Mouse (Mus musculus): Measurements from ENCODE around the gene Fignl2.
"Not testable (repeated sequence)": the region's sequence is repeated elsewhere in the genome, so short reads cannot be mapped to it uniquely, and the experiment has no call there.

Gene Fignl2

DNA sequence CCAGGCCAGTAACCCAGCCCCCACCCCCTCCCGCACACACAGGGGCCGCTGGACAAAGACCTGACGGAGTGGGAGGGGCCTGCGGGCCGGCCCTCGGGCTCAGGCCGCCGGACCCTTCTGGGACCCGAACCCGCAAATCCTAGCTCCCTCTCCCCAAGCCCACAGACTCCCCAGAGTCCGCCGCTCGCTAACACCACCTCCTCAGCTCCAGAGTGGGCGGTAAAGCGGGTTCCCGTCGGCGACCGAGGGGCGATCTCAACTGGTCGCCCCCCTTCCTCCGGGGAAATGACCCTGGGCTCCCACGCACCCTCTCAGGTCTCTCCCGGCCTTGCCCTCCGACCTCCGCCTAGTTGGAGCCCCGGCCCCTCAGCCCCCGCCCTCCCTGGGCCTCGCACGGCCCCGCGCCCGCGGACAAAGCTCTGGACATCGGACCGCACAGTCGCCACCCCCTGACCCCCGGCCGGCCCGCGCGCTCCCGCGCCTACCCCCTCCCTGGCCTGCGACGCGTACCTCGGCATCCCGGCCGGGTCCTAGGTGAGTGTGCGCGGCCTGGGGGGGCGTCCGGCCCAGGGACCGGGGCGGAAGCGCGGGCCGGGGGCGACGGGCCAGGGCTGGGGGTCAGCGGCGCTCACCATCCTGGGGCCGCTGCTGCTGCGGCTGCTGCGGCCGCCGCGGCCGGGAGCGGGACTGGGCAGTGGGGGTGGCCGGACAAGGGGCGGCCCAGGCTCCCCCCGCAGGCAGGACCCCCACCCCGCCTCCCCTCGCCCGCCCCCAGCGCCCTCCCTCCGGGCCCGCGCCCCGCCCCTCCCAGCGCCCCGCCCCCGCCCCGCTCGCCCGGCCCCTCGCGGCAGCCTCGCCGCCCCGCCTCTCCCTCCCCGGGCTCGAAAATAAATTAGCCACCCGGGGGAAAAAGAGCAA, at the start of gene Fignl2:
Gene Fignl2, minus strand, starts transcription at position 755 of the 918 bp plus-strand sequence.
- DNase-seq (ENCODE audit: low spot score) = no peak

DNA sequence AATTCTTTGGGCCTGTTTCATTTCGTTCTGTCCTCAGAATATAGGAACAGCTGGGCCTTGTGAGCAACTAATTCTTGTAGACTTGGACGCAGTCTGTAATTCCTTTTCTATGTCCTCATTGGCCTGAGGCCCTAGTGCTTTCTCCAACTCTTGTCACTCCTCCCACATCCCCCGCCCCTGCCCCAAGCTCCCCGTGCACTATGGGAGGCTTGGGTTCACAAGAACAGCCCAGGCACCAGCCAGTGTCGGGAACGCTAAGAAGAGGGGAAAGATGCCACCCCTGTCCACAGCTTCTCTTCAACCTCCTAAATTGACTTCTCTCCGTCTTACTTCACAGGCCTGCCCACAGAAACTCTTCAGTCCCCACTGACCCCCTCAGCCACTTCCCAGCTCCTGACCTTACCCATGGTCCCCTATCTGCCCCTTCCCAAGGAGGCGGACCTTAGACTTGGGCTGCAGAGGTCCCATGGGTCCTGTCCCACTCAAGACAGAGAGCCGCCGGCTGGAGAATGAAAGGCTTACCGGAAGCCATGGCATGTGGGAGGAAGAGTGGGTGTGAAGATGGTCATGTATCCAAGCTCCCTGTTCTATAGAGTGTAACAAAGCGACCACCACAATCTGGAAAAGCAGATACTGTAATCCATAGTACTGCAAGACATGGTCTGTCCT, 48.6 kb upstream of the Fignl2 start:
- no peak for DNase-seq (ENCODE audit: low spot score)

DNA sequence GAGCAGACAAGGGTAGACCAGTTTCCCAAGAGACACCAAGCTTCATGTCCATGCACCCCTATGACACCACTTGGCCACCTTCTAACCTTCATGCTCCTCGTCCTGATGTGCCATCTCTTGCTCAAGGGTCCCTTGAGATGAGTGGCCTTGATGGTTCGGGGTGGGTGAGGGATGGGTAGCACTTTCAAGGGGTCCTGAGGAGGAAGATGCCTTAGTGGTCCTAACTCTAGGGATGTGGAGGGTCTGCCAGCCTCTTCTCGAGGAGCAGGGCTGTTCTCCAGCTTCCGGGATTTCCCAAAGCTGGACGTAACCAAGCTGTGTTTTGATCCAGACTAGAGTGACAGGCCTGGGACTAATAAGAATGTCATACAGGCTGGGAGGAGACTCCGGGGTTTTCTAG, 47.2 kb upstream of the Fignl2 start:
- no peak for DNase-seq (ENCODE audit: low spot score)

DNA sequence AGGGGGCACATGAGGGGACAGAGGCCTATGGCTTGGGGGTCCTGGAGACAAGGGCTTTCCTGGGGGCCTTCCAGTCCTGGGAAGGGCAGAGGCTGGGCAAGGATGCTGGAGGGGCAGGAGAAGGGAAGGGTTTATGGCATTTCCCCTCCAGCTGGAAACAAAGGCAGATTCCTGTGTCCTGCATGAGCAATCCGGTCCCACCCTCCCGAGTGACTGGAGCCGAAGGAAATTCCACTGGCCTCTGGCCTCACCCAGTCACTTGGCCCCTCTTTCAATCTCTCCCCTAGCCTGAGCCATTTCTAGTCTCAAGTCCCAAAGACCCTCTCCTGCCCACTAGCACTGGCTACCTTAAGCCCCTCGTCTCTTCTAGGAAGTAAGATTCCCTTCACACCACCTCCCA, 44.8 kb upstream of the Fignl2 start:
- peak; percentile 81 for DNase-seq (ENCODE audit: low spot score)

DNA sequence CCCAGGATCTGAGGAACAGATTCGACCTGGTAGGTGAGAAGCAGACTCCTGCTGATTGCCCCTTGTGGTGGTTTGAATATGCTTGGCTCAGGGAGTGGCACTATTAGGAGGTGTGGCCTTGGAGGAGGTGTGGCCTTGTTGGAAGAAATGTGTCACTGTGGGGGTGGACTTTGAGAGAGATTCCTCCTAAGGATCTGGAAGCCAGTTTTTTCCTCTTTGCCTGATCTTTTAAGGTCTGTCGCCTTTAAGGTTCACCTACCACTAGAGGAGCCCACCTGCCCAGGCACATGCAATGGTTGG, 43.9 kb upstream of the Fignl2 start:
- DNase-seq (ENCODE audit: low spot score) = no peak

DNA sequence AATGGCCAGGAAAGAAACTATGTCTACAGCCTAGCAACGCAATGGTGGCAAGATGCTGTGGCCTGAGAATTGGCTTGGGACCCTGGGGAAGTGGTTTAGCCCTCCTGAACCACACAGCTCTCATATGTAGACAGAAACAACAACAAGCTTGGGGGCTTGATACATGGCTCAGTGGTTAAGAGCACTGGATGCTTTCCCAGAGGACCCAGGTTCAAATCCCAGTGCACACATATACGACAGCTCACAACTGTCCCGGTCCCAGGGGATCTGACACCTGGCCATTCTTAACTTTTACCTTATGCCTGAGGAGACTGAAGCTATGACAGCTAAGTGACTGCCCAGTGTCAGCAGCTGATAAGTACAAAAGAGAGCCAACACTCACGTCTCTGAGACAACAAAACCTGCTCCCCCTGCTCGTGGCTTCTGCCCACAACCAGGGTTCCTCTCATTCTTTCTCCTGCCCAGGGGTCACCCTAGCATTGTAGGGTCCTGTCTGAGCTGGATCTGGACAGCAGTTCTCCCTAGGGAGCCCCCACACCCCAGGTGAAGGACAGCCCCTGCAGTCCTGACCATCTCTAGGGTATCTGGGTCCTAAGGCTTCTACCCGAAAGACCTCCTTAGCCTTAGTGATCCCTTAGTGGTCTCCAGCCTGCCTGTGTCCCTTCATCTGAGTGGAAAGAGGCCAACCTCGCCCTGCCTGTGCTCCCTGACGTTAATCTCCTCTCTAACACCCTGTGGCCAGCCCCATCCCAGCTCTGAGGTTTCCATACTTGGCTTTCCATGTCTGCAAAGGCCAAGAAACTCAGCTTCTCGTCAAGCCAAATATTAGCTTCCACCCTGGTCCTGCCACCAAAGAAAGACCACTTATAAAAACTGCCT, 43.3 kb upstream of the Fignl2 start:
- no peak for DNase-seq (ENCODE audit: low spot score)

DNA sequence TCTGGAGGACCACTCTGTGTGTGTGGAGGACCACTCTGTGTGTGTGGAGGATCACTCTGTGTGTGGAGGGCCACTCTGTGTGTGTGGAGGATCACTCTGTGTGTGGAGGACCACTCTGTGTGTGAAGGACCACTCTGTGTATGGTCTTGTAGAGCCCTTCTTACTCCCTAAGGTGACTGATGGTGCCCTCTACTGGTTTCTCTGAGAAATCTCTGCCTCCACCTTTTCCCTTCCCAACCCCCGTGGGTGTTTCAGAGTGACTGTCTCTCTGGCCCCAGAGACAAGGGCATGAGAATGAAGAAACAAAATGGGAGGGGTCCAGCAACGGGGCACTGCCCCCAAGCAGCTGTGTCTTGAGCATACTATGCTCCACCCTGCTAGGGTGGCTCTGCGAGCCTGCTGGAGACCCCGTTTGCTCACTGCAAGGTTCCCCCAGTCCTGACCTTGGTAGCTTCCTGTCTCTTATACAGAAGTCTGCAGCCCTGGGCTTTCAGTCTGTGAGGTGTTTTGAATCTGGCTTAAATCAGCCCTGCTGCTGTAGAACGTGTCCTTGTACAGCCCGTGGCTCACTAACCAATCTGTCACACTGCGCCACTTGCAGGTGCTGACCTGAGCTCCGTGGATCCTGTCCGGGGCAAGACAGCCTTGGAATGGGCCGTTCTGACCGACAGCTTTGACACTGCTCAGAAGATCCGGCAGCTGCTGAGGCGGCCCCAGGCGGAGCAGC, 40.2 kb upstream of the Fignl2 start:
- DNase-seq (ENCODE audit: low spot score) = no peak

DNA sequence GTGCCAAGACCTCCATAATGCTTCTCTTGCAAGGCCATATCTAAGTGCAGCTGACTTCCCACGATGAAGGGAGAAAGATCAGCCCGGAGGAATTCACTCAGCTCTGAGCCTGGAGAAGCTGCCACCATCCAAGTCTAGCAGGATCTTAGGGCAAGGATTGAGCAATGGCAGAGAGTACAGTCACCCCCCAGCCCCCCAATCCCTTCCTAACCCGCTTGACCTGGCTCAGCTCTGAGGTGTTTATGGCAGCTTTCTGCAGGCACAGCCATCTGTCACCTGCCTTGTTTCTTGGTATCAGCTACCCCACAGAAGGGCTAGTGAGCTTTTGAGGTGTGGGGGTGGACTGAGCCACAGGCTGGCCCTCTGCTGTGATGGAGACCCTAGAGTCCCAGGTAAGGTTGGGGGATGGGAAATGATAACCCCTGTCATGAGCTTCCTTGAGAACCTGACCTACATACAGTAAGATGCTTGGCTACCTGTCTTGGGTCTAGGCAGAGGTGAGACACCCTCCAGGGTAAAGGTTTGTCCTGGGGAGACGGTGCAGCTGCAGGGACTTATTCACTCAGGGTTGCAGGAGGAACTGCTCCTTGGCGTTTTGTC, 37.2 kb upstream of the Fignl2 start, which contains the start of gene Ankrd33:
Gene Ankrd33, plus strand, starts transcription at position 245 of the 600 bp plus-strand sequence.
- no peak for DNase-seq (ENCODE audit: low spot score)

DNA sequence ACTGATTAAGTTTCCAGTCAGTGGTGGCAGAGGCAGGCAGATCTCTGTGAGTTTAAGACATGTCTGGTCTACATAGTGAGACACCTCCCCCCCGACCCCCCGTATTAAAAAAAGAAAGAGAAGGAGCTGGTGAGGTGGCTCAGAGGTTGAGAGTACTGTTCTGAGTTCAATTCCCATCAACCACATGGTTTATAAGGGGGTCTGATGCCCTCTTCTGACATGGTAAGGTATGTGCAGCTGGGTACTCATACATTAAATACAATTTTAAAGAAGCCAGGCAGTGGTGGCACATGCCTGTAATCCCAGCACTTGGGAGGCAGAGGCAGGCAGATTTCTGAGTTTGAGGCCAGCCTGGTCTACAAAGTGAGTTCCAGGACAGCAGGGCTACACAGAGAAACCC, 35.4 kb upstream of the Fignl2 start:
- DNase-seq (ENCODE audit: low spot score) = not testable (repeated sequence)

DNA sequence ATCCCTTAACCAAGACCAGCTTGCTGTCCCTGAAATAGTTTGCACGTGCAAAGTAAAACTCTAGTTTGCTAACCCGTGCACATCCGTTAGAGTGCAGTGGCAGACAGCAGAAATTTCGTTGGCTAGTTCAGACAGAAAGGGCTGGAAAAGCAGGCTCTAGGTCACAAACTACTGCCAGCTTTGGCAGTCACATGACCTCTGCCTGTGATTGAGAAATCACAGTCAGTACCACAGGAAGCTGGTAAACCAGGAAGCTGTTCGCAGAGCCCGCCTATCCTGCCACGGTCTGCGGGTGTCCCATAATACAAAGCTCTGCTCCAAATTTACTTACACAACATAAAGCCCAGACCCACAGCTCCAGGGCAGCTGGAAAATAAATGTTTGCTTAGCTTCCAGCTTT, 34.8 kb upstream of the Fignl2 start:
- peak; percentile 88 for DNase-seq (ENCODE audit: low spot score)

DNA sequence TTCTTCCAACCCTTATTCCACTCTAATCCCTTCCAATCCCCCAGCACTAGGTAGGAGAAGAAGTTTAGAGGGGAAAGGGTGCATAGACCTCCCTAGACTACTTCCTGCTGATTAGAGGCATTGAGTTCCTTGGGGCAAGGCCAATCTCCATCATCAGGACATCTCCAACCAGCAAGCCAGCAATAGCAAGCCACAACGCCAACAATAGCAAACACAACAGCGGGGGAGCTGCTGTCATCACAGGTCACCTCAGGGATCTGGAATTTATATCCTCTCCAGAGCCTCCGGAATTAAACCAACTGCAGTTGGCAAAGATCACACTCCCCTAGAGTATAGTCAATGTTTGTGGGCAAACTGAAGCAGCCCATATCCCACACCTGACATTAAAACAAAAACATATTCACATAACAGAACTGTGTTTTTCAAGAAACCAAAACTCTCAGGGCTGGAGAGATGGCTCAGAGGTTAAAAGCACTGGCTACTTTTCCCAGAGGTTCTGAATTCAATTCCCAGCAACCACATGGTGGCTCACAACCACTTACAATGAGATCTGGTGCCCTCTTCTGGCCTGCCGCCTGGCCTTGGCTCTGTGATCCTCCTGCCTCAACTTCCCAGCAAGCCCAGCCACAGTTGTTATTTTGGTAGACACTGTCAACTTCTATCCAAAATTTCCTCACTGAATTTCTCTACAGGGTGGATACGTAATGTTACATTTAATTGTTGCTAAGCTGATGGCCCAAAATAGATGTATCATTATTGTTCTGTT, 29.7 kb upstream of the Fignl2 start:
- no peak for DNase-seq (ENCODE audit: low spot score)

DNA sequence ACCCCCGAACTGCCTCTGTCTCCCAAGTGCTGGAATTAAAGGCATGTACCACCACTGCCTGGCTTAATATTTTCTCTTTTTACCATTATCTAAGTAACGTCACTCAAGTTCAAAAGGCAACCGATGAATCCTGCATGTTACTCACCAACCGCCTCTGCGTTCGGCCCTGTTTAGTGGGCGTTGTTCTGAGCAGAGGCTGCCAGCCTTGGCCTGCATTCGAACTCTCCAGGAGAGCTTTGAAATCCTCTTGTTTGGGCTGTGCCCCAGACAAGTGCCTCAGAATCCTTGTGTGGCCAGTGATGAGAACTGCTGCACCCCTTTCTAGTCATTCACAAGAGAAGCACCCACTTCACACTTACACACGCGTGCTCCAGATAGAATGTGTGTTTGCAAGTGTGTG, 27.6 kb upstream of the Fignl2 start:
- no peak for DNase-seq (ENCODE audit: low spot score)

DNA sequence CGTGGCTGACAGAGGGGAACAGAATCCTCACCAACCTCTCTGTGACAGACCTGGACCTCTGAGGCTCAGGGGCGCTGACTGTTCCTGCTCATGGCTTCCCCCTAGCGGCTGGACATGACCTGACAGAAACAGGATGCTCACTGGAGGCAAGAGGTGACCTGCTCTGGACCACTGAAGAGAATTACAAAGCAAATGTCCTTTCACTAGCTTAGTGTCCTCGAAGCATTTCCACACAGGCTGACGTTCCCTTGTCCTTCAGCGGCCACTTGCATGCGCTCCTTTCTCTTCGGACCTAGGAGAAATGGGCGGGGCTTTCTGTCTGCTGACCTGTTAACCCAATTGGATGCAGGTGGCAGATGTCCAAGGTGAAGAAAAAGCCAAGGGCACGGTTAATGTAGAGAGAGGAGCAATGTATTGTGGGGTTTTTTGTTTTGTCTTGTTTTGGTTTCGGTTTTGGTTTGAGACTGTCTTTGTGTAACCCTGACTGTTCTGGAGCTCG, 27.2 kb upstream of the Fignl2 start:
- DNase-seq (ENCODE audit: low spot score) = peak; percentile 84

DNA sequence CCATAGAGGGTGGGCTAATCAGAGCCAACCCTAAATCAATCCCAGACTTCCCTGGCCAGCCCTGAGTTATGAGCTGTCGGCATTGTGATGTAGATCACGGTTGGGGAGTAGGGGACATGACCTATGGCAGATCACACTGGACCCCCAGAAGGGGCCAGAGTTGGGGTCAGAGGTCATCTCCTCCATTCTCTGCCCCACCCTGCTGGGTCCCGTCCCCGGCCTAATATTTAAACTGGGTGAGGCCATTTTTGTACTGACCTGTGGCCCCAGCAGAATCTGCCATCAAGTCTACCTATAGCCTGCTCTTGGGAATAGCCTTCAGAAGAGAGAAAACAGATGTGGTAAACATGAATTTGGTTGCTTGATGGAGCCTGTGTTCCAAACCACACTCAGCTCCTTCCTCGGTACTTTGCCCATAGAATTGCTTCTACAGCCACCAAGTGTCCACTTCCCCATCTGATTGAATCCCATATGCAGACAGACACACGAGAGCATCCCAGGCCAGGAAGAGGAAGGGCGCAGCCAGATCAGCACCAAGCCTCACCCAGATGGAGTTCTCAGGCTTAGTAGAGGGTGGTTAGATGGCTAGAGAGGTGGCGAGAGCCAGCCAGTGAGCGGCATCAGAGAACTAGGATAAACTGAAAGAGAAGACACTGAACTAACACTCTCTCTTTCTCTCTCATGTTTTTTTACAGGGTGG, 25.4 kb upstream of the Fignl2 start:
- no peak for DNase-seq (ENCODE audit: low spot score)

DNA sequence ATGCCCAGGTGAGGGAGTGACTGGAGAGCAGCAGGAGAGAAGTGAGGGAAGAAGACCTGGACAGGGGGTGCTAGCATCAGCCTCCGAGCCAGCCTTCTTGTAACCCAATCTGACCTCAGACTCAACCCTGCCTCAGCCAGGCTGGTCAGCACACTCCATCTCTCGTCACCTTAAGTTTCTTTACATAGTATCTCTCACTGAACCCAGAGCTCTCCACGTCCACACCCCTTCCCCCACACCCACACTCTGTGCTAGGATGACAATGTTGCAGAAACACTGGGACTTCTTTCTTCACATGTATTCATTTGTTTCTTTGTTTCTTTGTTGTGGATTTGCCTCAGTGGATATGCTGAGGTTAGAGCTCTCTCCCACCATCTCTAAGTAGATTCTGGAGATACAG, 22.6 kb upstream of the Fignl2 start:
- no peak for DNase-seq (ENCODE audit: low spot score)

DNA sequence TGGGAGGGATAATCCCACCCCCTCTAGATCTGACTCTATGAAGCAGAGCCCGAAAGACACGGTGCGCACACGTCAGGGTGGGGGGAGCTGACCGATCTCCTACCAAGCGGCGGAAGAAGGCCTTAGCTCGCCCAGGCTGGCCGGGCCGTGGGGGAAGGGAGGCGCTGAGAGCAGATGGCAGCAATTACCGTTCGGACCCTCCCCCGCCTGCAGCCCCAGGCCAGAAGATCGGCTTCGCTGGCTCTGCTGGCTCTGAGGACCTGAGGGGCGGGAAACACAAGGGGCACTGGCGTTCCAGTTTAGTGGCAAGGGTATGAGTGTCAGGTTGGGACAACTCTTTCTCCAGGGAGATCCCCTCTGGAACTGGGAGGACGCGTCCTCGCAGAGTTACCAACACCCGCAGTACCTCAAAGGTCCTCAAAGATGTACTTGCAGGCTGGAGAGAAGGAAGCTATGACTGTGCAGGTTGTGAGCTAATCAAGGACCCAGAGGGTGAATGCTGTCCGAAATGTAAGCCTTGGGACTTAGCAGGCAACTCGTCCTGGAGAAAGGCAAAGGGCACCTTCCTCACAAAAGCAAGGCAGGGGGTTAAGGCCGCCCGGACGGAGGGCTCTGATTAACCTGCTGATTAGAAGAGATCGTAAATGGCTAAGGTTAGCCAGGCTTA, 19.8 kb upstream of the Fignl2 start:
- no peak for DNase-seq (ENCODE audit: low spot score)

DNA sequence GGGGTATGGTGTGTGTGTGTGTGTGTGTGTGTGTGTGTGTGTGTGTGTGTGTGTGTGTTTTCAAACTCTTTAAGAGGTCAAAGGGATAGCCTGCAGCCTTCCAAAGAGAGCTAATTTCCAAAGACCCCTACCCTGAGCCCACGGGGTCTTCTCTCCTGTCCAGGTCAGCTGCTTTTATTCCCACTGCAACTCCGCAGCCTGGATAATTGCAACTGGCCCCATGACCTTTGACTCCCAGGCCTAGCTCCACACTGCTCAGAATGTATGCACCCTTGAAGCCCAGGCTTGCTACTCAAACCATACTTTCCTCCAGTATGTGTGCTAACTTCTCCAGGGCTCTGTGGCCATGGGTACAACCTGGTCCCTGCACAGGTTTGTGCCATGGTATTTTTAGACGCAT, 17.0 kb upstream of the Fignl2 start:
- DNase-seq (ENCODE audit: low spot score) = no peak

DNA sequence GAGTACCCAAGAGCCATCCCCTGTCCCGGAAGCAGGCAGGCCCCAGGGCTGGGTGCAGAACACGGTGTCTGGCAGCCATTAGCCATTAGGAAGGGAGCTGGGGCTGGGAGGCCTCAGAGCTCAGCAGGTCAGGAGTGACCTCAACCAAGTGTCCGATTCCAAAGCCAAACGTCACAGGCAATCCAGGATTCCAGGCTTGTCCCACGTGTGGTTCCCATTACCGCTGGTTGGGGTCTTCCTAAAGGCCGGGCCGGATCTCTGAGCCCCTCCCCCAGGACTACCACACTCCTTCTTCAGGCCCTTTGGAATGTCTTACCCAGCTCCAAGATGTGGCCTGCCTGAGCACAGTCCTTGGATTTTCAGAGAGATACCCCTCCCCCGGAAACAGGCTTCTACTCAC, 16.6 kb upstream of the Fignl2 start:
- no peak for DNase-seq (ENCODE audit: low spot score)

DNA sequence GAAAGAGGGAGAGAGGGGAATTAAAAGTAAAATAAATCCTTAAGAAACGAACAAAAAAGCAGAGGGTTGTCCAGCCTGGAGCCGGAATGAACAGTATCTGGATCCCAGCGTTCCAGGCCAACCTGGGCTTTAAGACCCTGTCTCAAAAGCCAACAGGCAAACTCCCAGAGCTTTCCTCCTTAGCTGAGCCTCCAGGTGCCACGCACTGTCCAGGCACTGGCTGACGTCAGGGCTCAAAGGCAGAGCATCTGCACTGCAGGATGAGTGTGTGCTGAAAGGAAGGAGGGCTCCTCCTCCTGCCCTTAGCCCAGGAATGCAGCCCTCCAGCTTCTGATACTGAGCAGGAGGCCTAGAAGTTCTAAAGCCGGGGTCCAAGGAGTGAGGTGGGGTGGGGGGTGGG, 15.6 kb upstream of the Fignl2 start:
- DNase-seq (ENCODE audit: low spot score) = no peak
